Mouse (Mus musculus) stomach, postnatal 0 days (tissue): ENCODE measurements around the gene D630045J12Rik. TPM values are rescaled to one million over a fixed set of nuclear protein-coding genes. Genes with fewer than 3 reads are reported as not detected.
A peak's percentile ranks its signal among the peaks of the same experiment; 100 is the strongest.

Experiments used
- ATAC-seq: fragments of 200-750 bp; cut with Nextera tagmentation; 2 replicates; pipeline ENCODE4 v1.8.0; 2017; ENCODE audit not compliant: low FRiP score, low TSS enrichment
- DNase-seq: peaks from one replicate; pipeline ENCODE4 v3.0.0-alpha.2; 2016; ENCODE audit warnings: low spot score
- H3K27ac ChIP-seq: fragments of 300-500 bp; sonication (generic); replicated peaks from 2 replicates; pipeline ENCODE4 v1.5.1; 2014; ENCODE audit warnings: mild to moderate bottlenecking, control low read depth
- H3K27me3 ChIP-seq: fragments of 300-500 bp; sonication (generic); 2 replicates; pipeline ENCODE4 v1.6.1; 2014; ENCODE audit warnings: low read length; ENCODE audit not compliant: control insufficient read depth, insufficient read depth
- H3K36me3 ChIP-seq: fragments of 300-500 bp; sonication (generic); 2 replicates; pipeline ENCODE4 v1.6.1; 2014; ENCODE audit warnings: low read length, mixed read lengths; ENCODE audit not compliant: control insufficient read depth, insufficient read depth
- H3K4me1 ChIP-seq: fragments of 300-500 bp; sonication (generic); replicated peaks from 2 replicates; pipeline ENCODE4 v1.6.1; 2014; ENCODE audit warnings: antibody characterized with exemption; ENCODE audit not compliant: control insufficient read depth, insufficient read depth
- H3K4me2 ChIP-seq: fragments of 300-500 bp; sonication (generic); replicated peaks from 2 replicates; pipeline ENCODE4 v1.6.1; 2014; ENCODE audit warnings: low read depth, mild to moderate bottlenecking, control low read depth, moderate library complexity
- H3K4me3 ChIP-seq: fragments of 300-500 bp; sonication (generic); 2 replicates; pipeline ENCODE4 v1.5.1; 2014; ENCODE audit warnings: low read depth, low read length, control low read depth
- H3K9ac ChIP-seq: fragments of 300-500 bp; sonication (generic); 2 replicates; pipeline ENCODE4 v1.6.1; 2014; ENCODE audit warnings: mild to moderate bottlenecking, low read length, control low read depth, mixed read lengths
- H3K9me3 ChIP-seq: fragments of 300-500 bp; sonication (generic); 2 replicates; pipeline ENCODE4 v1.6.1; 2016; ENCODE audit warnings: low read length; ENCODE audit not compliant: control insufficient read depth
- CTCF ChIP-seq: IDR thresholded peaks from 2 replicates; pipeline ENCODE4 v1.5.1; 2016; ENCODE audit warnings: antibody characterized with exemption, low read depth, mild to moderate bottlenecking, moderate library complexity
- EP300 ChIP-seq: optimal IDR thresholded peaks from 2 replicates; pipeline ENCODE3; 2016; ENCODE audit warnings: antibody characterized with exemption
- WGBS: fragments of 180-500 bp; shearing (Covaris S2); extraction: QIAGEN DNeasy Blood & Tissue Kit; methylation state at CpG from one replicate; pipeline ENCODE4 v1.1.7; 2014; 5-methylcytosine and 5-hydroxymethylcytosine counted together
- polyA plus RNA-seq: library from polyadenylated mRNA; unstranded; fragments of >200 nt; fragmentation: Nextera tagmentation; extraction: Ambion mirVana; gene quantifications from 2 replicates; pipeline ENCODE4 v1.2.1, GENCODE M21; 2015

Gene D630045J12Rik
- polyA plus RNA-seq, 1 experiment from 2014 or later = 0.70 TPM

DNA sequence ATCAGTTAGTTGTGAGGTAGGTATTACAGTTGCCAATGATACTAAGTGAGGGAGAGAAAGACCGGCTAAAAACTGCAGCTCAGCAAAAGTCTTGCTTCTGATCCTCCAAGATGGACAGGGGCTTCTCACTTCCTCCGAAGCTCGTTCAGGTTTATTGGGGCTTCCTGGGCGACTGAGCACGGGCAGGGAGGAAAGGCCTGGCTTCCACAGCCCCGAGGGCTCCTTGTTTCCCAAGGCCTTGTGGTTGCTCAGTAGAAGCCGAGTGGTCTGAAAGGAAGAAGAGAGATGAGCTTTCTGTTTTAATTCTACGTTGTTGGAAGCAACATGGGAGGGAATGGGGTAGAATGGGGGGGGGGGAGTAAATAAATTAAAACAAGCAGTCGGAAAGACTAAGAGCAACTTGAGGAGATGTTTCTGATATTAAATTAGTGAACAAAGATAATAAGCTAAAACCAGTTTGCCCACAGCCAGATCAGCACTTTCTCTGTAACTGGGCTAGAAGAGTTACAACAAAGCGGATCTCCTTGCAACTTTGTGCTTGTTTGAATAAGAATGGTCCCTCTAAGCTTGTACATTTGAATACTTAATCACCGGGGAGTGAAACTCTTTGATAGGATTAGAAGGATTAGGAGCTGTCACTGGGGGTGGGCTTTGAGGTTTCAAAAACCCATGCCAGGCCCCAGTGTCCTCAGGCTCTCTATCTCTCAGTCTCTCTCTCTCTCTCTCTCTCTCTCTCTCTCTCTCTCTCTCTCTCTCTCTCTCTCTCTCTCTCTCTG is 39.2 kb upstream of the D630045J12Rik start:
- DNase-seq = no peak
- H3K27me3 ChIP-seq = no peaks in the 10 kb centered on the region
- no peak for ATAC-seq
- H3K27ac ChIP-seq = no peak overlapping the region
- no peak overlapping the region for H3K4me3 ChIP-seq
- no peak for TF ChIP-seq EP300
- TF ChIP-seq CTCF = no peak
- no peak overlapping the region for H3K4me2 ChIP-seq
- WGBS = 73% methylated on average over 11 of the region's 11 CpGs
- no peaks in the 10 kb centered on the region for H3K9me3 ChIP-seq
- H3K36me3 ChIP-seq = peaks cover 14% of the 10 kb centered on the region
- no peak overlapping the region for H3K9ac ChIP-seq
- H3K4me1 ChIP-seq = no peaks in the 10 kb centered on the region

DNA sequence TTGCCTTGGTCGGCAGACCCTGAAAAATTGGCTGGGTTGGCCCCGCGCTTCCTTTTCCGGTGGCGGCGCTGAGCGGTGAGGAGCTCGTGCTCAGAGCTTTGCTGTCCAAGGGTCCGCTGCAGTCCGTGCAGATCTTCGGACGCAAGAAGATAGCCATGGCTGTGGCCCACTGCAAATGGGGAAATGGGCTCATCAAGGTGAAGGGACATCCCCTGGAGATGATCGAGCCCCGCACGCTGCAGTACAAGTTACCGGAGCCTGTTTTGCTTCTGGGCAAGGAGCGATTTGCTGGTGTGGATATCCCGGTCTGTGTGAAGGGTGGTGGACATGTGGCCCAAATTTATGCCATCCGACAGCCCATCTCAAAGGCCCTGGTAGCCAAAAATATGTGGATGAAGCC is 30.6 kb upstream of the D630045J12Rik start:
- Histone ChIP-seq H3K36me3 (peaks cover 5% of the 10 kb centered on the region; the same call in 1 of the 2 replicates), H3K4me3 (no peak overlapping the region), H3K4me2 (no peak overlapping the region), H3K9me3 (no peaks in the 10 kb centered on the region), H3K27ac (no peak overlapping the region), H3K9ac (no peak overlapping the region), H3K27me3 (no peaks in the 10 kb centered on the region), H3K4me1 (no peaks in the 10 kb centered on the region)
- no peak for ATAC-seq
- 98% methylated on average over 19 of the region's 19 CpGs for WGBS
- no peak for TF ChIP-seq EP300
- no peak for TF ChIP-seq CTCF
- no peak for DNase-seq

DNA sequence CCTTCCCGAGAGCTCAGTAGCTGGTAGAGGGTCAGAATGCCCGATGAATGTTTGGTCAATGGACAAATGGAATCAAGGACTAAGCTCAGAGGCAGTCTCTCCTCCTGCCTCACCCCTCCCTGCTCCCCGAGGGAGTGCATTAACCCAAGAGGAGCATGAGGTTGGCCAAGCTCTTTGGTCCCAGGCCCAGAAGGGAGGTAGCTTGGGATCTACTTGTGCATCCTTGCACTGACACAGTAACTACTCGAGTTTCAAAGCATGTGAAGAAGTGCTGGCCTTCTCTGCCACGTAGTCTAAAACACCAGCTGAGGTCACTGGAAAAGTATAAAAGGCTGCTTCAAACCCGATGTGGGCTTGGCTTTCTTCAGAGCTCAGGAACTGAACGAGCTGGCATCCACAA is 10.7 kb upstream of the D630045J12Rik start:
- no peak overlapping the region for H3K9ac ChIP-seq
- 61% methylated on average over 7 of the region's 7 CpGs for WGBS

DNA sequence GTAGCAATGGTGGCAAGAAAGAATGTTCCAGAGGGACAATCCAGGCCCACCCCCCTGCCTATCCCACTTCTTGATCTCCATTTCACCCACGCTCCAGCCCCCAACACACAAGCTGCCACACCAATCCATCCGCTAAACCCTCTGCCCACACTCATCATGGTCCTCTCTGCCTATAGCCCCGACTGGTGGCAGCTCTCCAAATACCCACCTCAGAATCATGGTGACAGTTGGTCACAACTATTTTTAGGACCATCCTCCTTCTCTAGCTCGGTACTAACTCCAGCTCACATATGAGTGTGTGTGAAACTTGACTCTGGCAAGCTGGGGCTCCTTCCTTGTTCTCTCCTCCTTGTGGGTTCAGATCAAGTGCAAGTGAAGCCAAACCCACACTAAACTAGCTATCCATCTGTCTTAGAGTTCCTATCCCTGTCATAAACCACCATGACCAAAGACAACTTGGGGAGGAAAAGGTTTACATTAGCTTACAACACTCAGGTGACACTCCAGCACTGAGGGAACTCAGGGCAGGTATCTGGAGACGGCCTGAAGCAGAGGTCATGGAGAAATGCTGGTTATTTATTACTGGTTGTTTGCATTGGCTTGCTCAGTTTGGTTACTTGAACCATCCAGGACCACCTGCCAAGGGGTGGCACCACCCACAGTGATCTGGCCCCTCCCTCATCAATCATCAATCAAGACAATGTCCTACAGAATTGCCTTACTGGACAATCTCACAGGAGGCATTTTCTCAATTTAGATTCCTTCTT is 9.8 kb upstream of the D630045J12Rik start:
- DNase-seq (no peak), ATAC-seq (no peak)
- TF ChIP-seq EP300 (no peak), CTCF (no peak)
- Histone ChIP-seq H3K36me3 (no peaks in the 10 kb centered on the region), H3K9me3 (no peaks in the 10 kb centered on the region), H3K4me1 (no peaks in the 10 kb centered on the region), H3K27ac (no peak overlapping the region), H3K4me2 (no peak overlapping the region), H3K9ac (no peak overlapping the region), H3K4me3 (no peak overlapping the region), H3K27me3 (no peaks in the 10 kb centered on the region)
- 73% methylated on average over 5 of the region's 5 CpGs for WGBS

More for the DNA sequence above, 10.7 kb upstream of the D630045J12Rik start:
- no peak for ATAC-seq
- no peaks in the 10 kb centered on the region for H3K9me3 ChIP-seq
- TF ChIP-seq CTCF (no peak), EP300 (no peak)
- no peaks in the 10 kb centered on the region for H3K27me3 ChIP-seq
- H3K4me3 ChIP-seq = no peak overlapping the region
- H3K27ac ChIP-seq = no peak overlapping the region
- H3K4me2 ChIP-seq = no peak overlapping the region
- no peaks in the 10 kb centered on the region for H3K36me3 ChIP-seq
- DNase-seq = no peak
- H3K4me1 ChIP-seq = no peaks in the 10 kb centered on the region

DNA sequence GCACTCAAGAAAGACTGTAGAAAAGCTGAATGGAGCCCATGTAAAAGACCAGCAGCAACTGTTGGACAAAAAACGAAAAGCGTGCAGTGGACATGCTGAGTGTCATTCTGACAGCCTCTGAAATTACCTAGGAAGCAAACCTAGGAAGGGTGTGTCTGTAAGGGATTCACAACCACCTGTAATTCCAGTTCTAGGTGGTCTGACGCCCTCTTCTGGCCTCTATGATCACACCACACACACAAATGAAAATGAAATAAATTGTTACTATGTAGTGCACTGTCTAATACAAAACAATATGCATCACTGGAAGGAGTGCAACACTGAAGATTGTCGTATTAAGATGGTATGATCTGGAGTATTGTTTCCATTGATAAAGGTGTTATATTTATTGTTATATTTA is 8.1 kb upstream of the D630045J12Rik start:
- H3K27me3 ChIP-seq = no peaks in the 10 kb centered on the region
- no peak overlapping the region for H3K4me3 ChIP-seq
- DNase-seq (no peak), ATAC-seq (no peak)
- no peak overlapping the region for H3K4me2 ChIP-seq
- TF ChIP-seq CTCF (peak; percentile 56), EP300 (no peak)
- WGBS = 66% methylated on average over 4 of the region's 4 CpGs
- no peak overlapping the region for H3K9ac ChIP-seq
- no peaks in the 10 kb centered on the region for H3K4me1 ChIP-seq
- no peaks in the 10 kb centered on the region for H3K36me3 ChIP-seq
- no peak overlapping the region for H3K27ac ChIP-seq
- H3K9me3 ChIP-seq = no peaks in the 10 kb centered on the region

DNA sequence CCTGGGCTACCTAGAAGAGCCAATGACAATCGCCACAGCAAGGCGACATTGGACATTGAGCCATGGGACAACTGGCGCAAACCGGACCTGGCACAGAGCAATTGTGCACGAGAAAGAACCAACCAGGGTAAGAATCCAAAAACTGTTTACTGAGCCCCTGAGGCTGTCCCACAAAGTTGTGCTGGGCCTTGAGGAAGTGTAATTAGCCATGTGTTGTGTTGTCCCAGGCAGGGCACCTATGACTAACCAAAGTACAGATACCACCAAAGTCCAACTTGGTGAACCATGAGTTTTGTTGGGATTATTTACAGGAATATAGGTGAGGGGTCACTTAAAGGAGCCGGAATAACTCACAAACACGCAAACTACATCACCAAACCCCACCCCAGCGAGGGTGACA is 3.7 kb upstream of the D630045J12Rik start:
- no peak overlapping the region for H3K9ac ChIP-seq
- TF ChIP-seq EP300 (no peak), CTCF (no peak)
- H3K27ac ChIP-seq = no peak overlapping the region
- no peak overlapping the region for H3K4me2 ChIP-seq
- no peak overlapping the region for H3K4me3 ChIP-seq
- no peaks in the 10 kb centered on the region; the same call in 1 of the 2 replicates for H3K4me1 ChIP-seq
- WGBS = 92% methylated on average over 8 of the region's 8 CpGs
- no peaks in the 10 kb centered on the region for H3K9me3 ChIP-seq
- no peaks in the 10 kb centered on the region for H3K36me3 ChIP-seq
- no peaks in the 10 kb centered on the region for H3K27me3 ChIP-seq
- DNase-seq (no peak), ATAC-seq (no peak)
